Mouse (Mus musculus): ENCODE measurements at regions not wholly inside any gene's neighbourhood (a gene's known extent, or its start where the extent isn't known, plus 50 kb on each side); places are given as distances from the start of the nearest gene placed in this dataset.

DNA sequence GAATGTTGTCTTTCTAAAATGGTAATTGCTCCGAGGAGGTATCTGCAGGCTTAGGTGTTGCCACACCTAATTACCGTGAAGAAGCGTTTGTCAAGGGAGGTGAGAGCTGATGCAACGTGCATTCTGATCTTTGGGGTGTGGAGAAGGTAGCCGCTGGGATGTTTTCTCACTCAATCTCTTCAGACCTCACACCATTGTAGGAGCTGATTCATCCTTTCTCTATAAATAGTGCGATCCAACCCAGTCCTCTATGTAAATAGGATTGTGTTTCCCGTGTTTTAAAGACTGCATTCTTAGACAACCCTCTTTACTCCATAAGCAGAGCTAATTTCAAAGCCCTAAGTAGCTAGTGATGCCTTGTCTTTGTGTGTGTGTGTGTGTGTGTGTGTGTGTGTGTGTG is 374.2 kb upstream of the Slc35b3 start:
- H3K9me3 ChIP-seq, result no peaks in the 10 kb centered on the region
- H3K4me1 ChIP-seq (replicated peaks), result no peaks in the 10 kb centered on the region
- no peak overlapping the region for H3K4me2 ChIP-seq (replicated peaks)
- no peak overlapping the region for H3K27ac ChIP-seq
- ATAC-seq, result no peak
- no peak overlapping the region for H3K9ac ChIP-seq
- WGBS, result 55% methylated on average over 7 of the region's 7 CpGs
- H3K27me3 ChIP-seq (replicated peaks), result no peaks in the 10 kb centered on the region
- H3K36me3 ChIP-seq, result no peaks in the 10 kb centered on the region
- no peak overlapping the region for H3K4me3 ChIP-seq (replicated peaks)

DNA sequence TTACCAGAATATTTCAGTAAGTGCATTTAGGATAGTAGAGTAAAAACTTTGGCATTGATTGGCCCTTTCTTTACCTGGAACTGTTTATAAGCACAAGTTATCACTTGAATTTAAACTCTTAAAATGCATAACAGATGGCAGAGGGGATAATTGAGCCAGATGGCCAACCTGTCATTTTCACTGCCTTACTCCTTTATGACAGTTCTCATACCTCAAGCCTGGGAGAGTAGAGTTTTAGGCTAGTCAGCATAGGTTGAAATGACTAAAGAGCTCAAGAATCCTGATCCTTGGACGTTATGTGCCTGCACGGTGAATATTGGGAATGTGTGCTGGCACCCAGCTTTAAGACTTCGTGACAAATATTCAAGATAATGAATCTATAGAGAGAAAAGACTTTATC is 369.1 kb upstream of the Slc35b3 start:
- Histone ChIP-seq H3K9me3 (no peaks in the 10 kb centered on the region), H3K36me3 (no peaks in the 10 kb centered on the region), H3K4me1 (replicated peaks) (no peaks in the 10 kb centered on the region), H3K4me3 (replicated peaks) (no peak overlapping the region), H3K9ac (no peak overlapping the region), H3K27me3 (replicated peaks) (no peaks in the 10 kb centered on the region), H3K4me2 (replicated peaks) (no peak overlapping the region), H3K27ac (no peak overlapping the region)
- no peak for ATAC-seq
- 83% methylated on average over 3 of the region's 3 CpGs for WGBS

DNA sequence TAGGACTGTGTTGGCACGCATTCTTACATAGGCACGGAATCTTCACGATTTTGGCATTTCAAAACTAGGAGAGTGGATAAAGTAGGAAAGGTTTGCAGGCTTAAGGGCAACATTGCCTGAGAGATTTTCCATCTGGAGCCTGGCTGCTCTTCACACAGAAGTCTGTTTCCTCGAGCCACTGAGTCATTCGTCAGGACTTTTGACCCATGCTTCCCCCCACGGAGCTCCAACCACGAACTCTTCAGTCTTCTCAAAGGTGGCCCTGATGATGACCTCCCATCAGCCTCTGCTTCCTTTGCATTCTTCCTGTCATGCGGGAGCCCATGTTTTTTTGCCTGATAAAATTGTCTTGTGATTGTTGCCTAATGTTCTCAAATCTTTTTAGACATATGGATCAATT is 365.5 kb upstream of the Slc35b3 start:
- Histone ChIP-seq H3K9me3 (no peaks in the 10 kb centered on the region), H3K27ac (no peak overlapping the region), H3K36me3 (no peaks in the 10 kb centered on the region), H3K4me3 (replicated peaks) (no peak overlapping the region), H3K9ac (no peak overlapping the region), H3K4me2 (replicated peaks) (no peak overlapping the region), H3K4me1 (replicated peaks) (no peaks in the 10 kb centered on the region), H3K27me3 (replicated peaks) (no peaks in the 10 kb centered on the region)
- ATAC-seq, result no peak
- 54% methylated on average over 8 of the region's 8 CpGs for WGBS

DNA sequence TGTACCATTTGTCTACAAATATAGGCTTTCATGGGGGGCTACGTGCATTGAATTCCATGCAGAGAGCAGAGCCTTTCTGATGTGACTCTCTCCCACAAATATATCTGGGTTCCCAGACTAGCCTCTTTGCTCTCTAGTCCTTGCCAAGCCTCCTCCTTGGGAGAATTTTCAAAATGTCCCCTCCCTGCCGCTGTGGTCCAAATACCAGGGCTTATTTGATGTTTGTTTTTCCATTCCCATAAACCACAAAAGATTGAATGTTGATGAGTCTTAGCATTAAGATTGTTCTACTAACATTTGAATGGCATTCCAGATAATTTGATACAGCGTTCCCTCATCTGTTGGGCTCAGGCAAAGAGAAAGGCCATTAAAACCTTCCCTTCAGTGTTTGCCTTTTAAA is 360.4 kb upstream of the Slc35b3 start:
- no peak for ATAC-seq
- H3K9ac ChIP-seq, result no peak overlapping the region
- H3K27me3 ChIP-seq (replicated peaks), result no peaks in the 10 kb centered on the region
- H3K4me3 ChIP-seq (replicated peaks), result no peak overlapping the region
- H3K9me3 ChIP-seq, result no peaks in the 10 kb centered on the region
- WGBS, result 91% methylated on average over 3 of the region's 3 CpGs
- no peaks in the 10 kb centered on the region for H3K36me3 ChIP-seq
- H3K4me1 ChIP-seq (replicated peaks), result no peaks in the 10 kb centered on the region
- no peak overlapping the region for H3K27ac ChIP-seq
- H3K4me2 ChIP-seq (replicated peaks), result no peak overlapping the region

DNA sequence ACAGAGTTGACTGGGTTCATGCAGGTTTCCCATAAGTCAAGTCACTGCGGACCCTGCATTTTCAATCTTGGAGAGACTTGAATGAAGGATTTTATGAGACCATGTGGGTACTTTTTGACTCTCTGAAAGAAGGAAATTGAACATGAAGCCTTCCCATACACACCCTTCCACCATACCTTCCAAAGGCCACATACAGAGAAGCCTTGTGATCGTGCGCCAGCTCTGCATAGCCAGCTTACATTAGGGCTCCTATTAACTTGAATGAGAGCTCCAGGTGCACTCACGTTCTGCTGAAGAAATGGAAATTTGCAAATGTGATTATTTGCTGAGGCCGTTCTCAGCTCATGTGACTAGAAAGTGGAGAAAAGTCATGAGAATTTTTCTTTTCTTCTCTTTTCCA is 349.1 kb upstream of the Slc35b3 start:
- no peak for ATAC-seq
- no peak overlapping the region for H3K4me2 ChIP-seq (replicated peaks)
- no peaks in the 10 kb centered on the region for H3K4me1 ChIP-seq (replicated peaks)
- H3K27ac ChIP-seq, result no peak overlapping the region
- WGBS, result 89% methylated on average over 5 of the region's 5 CpGs
- no peak overlapping the region for H3K9ac ChIP-seq
- H3K4me3 ChIP-seq (replicated peaks), result no peak overlapping the region
- no peaks in the 10 kb centered on the region for H3K36me3 ChIP-seq
- no peaks in the 10 kb centered on the region for H3K27me3 ChIP-seq (replicated peaks)
- H3K9me3 ChIP-seq, result no peaks in the 10 kb centered on the region

DNA sequence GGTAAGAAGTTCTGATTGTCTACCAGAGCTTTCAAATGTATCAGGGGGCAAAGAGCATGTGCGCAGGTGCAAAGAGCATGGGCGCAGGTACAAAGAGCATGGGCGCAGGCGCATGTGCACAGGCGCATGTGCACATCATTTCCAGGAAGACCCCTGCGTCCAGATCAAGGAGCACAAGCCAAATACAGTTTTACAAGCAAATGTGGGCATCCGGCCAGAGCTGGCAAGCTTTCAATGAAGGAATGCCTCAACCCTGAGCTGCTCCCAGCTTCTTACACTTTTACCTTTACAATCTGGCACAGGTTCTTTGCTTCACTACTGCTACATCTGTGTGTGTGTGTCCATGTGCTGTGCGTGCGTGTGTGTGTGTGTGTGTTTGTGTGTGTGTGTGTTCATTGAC is 347.2 kb upstream of the Slc35b3 start:
- no peak for ATAC-seq
- Histone ChIP-seq H3K9ac (no peak overlapping the region), H3K9me3 (no peaks in the 10 kb centered on the region), H3K27me3 (replicated peaks) (no peaks in the 10 kb centered on the region), H3K36me3 (no peaks in the 10 kb centered on the region), H3K27ac (no peak overlapping the region), H3K4me3 (replicated peaks) (no peak overlapping the region), H3K4me1 (replicated peaks) (no peaks in the 10 kb centered on the region), H3K4me2 (replicated peaks) (no peak overlapping the region)
- 85% methylated on average over 9 of the region's 9 CpGs for WGBS

DNA sequence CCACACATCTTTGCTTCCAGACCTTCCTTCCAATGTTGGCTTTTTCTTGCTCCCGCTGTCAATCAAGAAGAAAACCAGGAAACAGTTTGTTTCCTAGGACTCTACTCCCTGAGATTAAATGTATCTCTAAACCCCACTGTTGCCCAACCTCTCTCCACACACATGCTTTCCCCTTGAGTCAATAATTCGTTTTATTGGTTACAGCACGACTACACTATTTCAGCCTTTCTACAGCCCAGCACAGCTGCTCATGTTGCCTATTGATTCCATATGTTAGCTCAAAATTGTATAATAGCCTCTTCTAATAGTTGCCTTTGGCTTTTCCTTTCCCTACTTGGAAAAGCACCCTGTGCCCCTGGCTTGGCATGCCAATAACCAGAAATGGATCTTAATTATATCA is 346.2 kb upstream of the Slc35b3 start:
- no peak for ATAC-seq
- Histone ChIP-seq H3K36me3 (no peaks in the 10 kb centered on the region), H3K27ac (no peak overlapping the region), H3K9ac (no peak overlapping the region), H3K27me3 (replicated peaks) (no peaks in the 10 kb centered on the region), H3K9me3 (no peaks in the 10 kb centered on the region), H3K4me3 (replicated peaks) (no peak overlapping the region), H3K4me2 (replicated peaks) (no peak overlapping the region), H3K4me1 (replicated peaks) (no peaks in the 10 kb centered on the region)
- WGBS, result 58% methylated on average over 3 of the region's 3 CpGs

DNA sequence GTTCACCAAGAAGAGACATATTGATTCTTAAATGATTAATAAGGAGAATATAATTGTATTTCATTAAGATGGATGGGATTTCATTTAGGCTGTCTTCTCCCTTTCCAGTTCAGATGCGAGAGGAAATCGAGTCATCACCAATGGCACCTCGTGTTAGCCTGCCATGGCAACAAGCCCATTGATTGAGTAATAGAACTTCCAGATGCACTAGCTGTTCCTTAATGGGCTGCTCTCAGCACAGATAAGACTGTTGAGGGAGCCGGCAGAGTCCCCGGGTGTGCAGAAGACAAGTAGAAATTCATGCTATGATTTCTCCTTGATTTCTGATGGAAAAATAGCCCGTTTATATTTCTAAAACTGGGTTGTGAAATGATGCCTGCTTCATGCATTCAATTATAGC is 336.5 kb upstream of the Slc35b3 start:
- H3K4me3 ChIP-seq (replicated peaks), result no peak overlapping the region
- H3K4me1 ChIP-seq (replicated peaks), result no peaks in the 10 kb centered on the region
- no peak overlapping the region for H3K4me2 ChIP-seq (replicated peaks)
- H3K9me3 ChIP-seq, result no peaks in the 10 kb centered on the region
- H3K9ac ChIP-seq, result no peak overlapping the region
- no peak overlapping the region for H3K27ac ChIP-seq
- no peaks in the 10 kb centered on the region for H3K27me3 ChIP-seq (replicated peaks)
- no peak for ATAC-seq
- WGBS, result 79% methylated on average over 6 of the region's 6 CpGs
- no peaks in the 10 kb centered on the region for H3K36me3 ChIP-seq

DNA sequence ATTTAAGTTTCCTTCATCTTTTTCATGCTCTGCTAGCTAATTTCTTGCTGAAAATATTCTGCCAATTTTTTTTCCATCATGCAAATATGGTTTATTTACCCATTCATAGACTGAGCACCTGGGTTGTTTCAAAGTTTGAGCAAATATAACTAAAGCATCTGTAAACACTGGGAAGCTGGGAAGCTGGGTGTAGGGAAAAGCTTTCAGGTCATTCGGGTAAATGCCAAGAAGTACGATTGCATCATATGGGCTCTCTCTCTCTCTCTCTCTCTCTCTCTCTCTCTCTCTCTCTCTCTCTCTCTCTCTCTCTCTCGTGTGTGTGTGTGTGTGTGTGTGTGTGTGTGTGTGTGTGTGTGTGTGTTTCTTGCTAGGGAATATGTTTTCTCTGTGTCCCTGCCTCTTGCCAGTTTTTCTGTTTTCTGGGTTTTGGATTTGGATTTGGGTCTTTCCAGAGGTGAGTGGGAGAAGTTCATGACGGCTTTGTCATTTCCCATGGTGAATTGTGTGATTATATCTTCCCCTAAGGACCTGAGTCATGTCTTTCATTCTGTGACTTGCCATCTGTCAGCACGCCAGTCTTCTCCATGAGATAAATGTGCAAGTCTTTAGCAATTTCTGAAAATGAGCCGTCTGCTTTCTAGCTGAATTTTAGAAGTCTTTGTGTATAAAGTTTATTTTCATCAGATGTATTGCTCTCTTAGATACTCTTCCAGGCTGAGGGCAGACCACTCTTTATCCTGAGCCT is 329.7 kb upstream of the Slc35b3 start:
- H3K9ac ChIP-seq, result no peak overlapping the region
- H3K4me3 ChIP-seq (replicated peaks), result no peak overlapping the region
- H3K27me3 ChIP-seq (replicated peaks), result no peaks in the 10 kb centered on the region
- no peak overlapping the region for H3K4me2 ChIP-seq (replicated peaks)
- H3K9me3 ChIP-seq, result no peaks in the 10 kb centered on the region
- 55% methylated on average over 5 of the region's 6 CpGs for WGBS
- H3K36me3 ChIP-seq, result no peaks in the 10 kb centered on the region
- no peak for ATAC-seq
- no peaks in the 10 kb centered on the region for H3K4me1 ChIP-seq (replicated peaks)
- H3K27ac ChIP-seq, result no peak overlapping the region

DNA sequence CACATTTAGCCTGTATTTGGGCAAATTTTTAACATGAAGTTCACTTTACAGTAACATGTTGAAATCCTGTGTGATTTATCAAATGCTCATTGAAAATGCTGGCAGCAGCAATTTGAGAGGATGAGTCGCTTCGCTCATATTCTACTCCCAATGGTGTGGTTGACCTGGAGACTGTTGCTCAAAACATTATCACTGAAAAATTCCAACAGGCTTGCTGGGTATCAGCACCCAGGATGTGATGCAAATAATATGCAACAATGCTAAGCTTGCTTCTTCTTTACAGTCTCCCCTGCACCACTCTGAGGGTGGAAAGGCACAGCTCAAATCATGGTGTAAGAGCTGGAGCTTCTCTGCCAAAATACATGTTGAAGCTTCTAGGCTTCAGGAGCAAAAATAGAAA is 321.6 kb upstream of the Slc35b3 start:
- no peaks in the 10 kb centered on the region for H3K4me1 ChIP-seq (replicated peaks)
- H3K4me3 ChIP-seq (replicated peaks), result no peak overlapping the region
- no peak for ATAC-seq
- no peaks in the 10 kb centered on the region for H3K9me3 ChIP-seq
- no peaks in the 10 kb centered on the region for H3K27me3 ChIP-seq (replicated peaks)
- no peak overlapping the region for H3K4me2 ChIP-seq (replicated peaks)
- no peaks in the 10 kb centered on the region for H3K36me3 ChIP-seq
- H3K27ac ChIP-seq, result no peak overlapping the region
- WGBS, result 92% methylated on average over 2 of the region's 2 CpGs
- H3K9ac ChIP-seq, result no peak overlapping the region

DNA sequence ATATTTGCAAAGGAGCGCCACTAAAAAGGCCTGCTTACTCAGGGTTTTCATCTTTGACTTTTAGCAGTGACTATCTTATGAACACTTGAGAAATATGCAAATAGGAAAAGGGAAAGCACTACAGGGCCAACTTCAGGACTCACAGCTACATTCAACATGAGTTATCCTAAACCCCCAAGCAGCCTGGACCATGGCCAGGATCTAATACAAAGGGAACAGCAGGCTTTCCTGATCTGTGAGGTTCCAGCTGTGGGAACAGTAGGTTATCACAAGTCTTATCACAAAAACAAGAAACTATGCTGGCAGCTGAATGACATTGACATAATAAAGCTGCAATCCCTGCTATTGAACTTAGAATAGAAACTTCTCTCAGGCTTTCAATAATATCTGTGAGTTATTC is 317.4 kb upstream of the Slc35b3 start:
- Histone ChIP-seq H3K4me1 (replicated peaks) (no peaks in the 10 kb centered on the region), H3K9ac (no peak overlapping the region), H3K4me2 (replicated peaks) (no peak overlapping the region), H3K27ac (no peak overlapping the region), H3K36me3 (no peaks in the 10 kb centered on the region), H3K9me3 (no peaks in the 10 kb centered on the region), H3K4me3 (replicated peaks) (no peak overlapping the region), H3K27me3 (replicated peaks) (no peaks in the 10 kb centered on the region)
- 89% methylated on average over 1 of the region's 1 CpGs for WGBS
- ATAC-seq, result no peak

DNA sequence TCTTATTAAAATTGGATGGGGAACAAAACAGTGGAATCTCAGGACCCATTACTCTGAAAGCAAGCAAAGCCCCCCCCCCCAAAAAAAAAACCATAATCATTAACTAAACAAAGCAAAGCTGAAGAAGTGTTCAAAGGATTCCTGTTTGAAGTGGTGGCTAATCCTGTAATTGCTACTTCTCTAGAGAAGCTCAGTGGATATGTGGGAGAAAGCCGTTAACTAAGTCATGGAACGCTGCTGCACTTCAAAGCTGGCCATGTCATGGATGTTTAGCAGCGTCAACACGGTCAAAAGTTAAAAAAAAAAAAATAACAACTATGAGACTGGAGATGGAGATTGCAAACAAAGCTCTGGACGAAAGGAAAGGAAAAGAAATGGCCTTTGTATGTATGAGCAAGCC is 305.3 kb upstream of the Slc35b3 start:
- Histone ChIP-seq H3K27me3 (replicated peaks) (no peaks in the 10 kb centered on the region), H3K4me2 (replicated peaks) (no peak overlapping the region), H3K27ac (no peak overlapping the region), H3K9me3 (no peaks in the 10 kb centered on the region), H3K36me3 (no peaks in the 10 kb centered on the region), H3K9ac (no peak overlapping the region), H3K4me3 (replicated peaks) (no peak overlapping the region), H3K4me1 (replicated peaks) (no peaks in the 10 kb centered on the region)
- WGBS, result 57% methylated on average over 5 of the region's 5 CpGs
- ATAC-seq, result no peak

DNA sequence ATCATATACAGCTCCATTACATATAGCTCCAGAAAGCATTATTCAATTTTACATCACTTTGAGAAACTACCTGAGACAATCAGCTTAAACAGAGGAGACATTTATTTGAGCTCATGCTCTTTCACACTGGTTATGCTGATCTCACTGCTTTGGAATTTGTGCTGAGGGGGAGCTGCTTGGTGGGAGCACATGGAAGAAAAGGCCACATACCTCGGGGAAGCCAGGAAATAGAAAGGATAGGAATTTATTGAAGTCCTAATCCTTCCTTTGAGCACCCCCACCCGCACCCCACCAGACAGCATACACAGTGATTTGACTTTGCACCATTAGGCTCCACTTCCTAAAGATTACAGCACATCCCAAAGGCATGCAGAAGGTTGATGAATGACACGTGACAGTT is 296.0 kb upstream of the Slc35b3 start:
- H3K9ac ChIP-seq, result no peak overlapping the region
- no peak overlapping the region for H3K4me2 ChIP-seq (replicated peaks)
- H3K27ac ChIP-seq, result no peak overlapping the region
- H3K27me3 ChIP-seq (replicated peaks), result no peaks in the 10 kb centered on the region
- H3K4me3 ChIP-seq (replicated peaks), result no peak overlapping the region
- WGBS, result 38% methylated on average over 3 of the region's 3 CpGs
- ATAC-seq, result no peak
- no peaks in the 10 kb centered on the region for H3K9me3 ChIP-seq
- no peaks in the 10 kb centered on the region for H3K36me3 ChIP-seq
- H3K4me1 ChIP-seq (replicated peaks), result no peaks in the 10 kb centered on the region

Measured in intestine, embryonic 15.5 days (tissue).